Mouse (Mus musculus): ENCODE results near the gene Flad1. TPM values are rescaled to one million over a fixed set of nuclear protein-coding genes. Genes with fewer than 3 reads are reported as not detected.

Gene Flad1
- polyA plus RNA-seq, 1 experiment from 2014 or later: 27.1 TPM

GRCm38 (mm10) chr3:89365486-89366414 lies 45.9 kb downstream of the Flad1 start:
- Histone ChIP-seq H3K4me1 (0 out of 2 replicates have a peak, but pooled peaks cover 12% of the 10 kb centered on the region), H3K4me2 (replicated peaks) (no peak overlapping the region), H3K27ac (no peak overlapping the region), H3K36me3 (no peaks in the 10 kb centered on the region), H3K9me3 (no peaks in the 10 kb centered on the region), H3K27me3 (no peaks in the 10 kb centered on the region), H3K4me3 (no peak overlapping the region), H3K9ac (0 out of 2 replicates have a peak overlapping the region, but pooled peaks have one; percentile 25)
- 65% methylated on average over 20 of the region's 20 CpGs for WGBS
- no peak for ATAC-seq (ENCODE audit: low FRiP score, low read depth)

DNA sequence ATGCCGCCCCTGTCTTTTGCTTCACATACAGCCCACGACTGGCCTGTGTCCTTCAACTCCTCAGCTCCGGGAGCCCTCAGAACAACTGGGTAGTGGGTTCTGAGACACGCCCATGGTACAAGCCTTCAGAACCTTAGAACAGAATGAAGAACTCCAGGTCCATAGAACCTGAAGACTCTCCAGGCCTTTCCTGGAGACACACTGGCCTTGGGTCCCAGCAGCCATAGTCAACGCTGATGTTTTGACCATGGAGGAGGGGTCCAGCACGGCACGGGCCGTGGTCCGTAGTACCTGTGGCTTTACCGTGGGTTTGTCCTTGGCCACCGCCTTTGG lies 46.6 kb downstream of the Flad1 start, which contains the start of gene Dcst1:
Gene Dcst1 (minus strand): TSS at position 101 of the 333 bp plus-strand sequence.
- Histone ChIP-seq H3K4me2 (replicated peaks) (no peak within 1 kb of the TSS), H3K27ac (no peak within 1 kb of the TSS), H3K9ac (0 out of 2 replicates have a peak within 1 kb of the TSS, but pooled peaks have one; percentile 25), H3K36me3 (no peaks in the 10 kb centered on the region), H3K9me3 (no peaks in the 10 kb centered on the region), H3K4me3 (no peak within 1 kb of the TSS), H3K27me3 (no peaks in the 10 kb centered on the region), H3K4me1 (0 out of 2 replicates have a peak, but pooled peaks cover 12% of the 10 kb centered on the region)
- no peak for ATAC-seq (ENCODE audit: low FRiP score, low read depth)
- 90% methylated on average over 11 of the region's 11 CpGs for WGBS

DNA sequence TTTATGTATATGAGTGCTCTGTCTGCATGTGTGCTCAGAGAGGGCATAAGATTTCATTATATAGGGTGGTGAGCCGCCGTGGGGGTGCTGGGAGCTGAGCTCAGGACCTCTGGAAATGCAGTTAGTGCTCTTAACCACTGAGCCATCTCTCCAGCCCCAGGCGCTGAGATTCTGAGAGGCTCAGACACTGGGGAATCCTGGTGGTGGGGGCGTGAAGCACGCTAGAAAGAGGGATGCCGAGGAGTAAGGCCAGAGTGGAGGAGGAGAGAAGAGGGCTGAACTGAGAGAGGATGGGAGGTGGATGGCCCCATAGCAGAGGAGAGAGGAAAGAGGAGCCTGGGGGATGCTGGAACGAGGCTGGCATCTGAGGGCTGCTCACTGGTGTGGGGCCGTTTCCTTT lies 47.0 kb downstream of the Flad1 start:
- WGBS: 71% methylated on average over 8 of the region's 8 CpGs
- H3K27ac ChIP-seq: no peak overlapping the region
- no peaks in the 10 kb centered on the region for H3K9me3 ChIP-seq
- no peaks in the 10 kb centered on the region for H3K27me3 ChIP-seq
- no peak overlapping the region for H3K4me2 ChIP-seq (replicated peaks)
- no peak overlapping the region for H3K4me3 ChIP-seq
- no peaks in the 10 kb centered on the region for H3K36me3 ChIP-seq
- no peak overlapping the region for H3K9ac ChIP-seq
- no peak for ATAC-seq (ENCODE audit: low FRiP score, low read depth)
- H3K4me1 ChIP-seq: 0 out of 2 replicates have a peak, but pooled peaks cover 12% of the 10 kb centered on the region

DNA sequence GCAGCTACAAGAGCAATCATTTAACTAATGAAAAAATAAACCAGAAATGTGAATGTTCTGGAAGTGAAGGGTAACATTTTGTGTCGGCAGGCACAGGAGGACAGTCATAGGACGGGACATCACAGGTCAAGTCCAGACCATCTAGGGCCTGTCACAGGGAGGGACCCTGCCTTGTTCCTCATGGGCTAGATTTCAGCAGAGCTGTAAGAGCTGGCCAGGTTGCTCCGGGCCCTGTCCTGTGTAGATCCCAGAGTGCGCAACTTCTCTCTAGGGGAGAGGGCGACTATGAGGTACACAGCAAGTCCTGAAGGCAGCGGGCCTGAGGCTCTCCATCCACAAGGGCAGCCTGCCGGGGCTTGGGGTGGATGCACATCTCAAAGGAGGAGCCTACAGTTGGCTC lies 50.0 kb downstream of the Flad1 start, which contains the start of gene Dcst2:
Gene Dcst2 (plus strand): TSS at position 301 of the 400 bp plus-strand sequence.
- Histone ChIP-seq H3K36me3 (no peaks in the 10 kb centered on the region), H3K9me3 (no peaks in the 10 kb centered on the region), H3K27ac (no peak within 1 kb of the TSS), H3K4me3 (no peak within 1 kb of the TSS), H3K27me3 (no peaks in the 10 kb centered on the region), H3K4me2 (replicated peaks) (no peak within 1 kb of the TSS), H3K9ac (no peak within 1 kb of the TSS), H3K4me1 (0 out of 2 replicates have a peak, but pooled peaks cover 12% of the 10 kb centered on the region)
- 87% methylated on average over 7 of the region's 7 CpGs for WGBS
- no peak for ATAC-seq (ENCODE audit: low FRiP score, low read depth)

GRCm38 (mm10) chr3:89360237-89360636 lies 51.4 kb downstream of the Flad1 start:
- no peak for ATAC-seq (ENCODE audit: low FRiP score, low read depth)
- 78% methylated on average over 3 of the region's 3 CpGs for WGBS
- no peaks in the 10 kb centered on the region for H3K9me3 ChIP-seq

GRCm38 (mm10) chr3:89359630-89360029 lies 52.0 kb downstream of the Flad1 start:
- H3K9ac ChIP-seq: no peak overlapping the region
- no peak overlapping the region for H3K4me3 ChIP-seq
- H3K4me2 ChIP-seq (replicated peaks): no peak overlapping the region
- 76% methylated on average over 6 of the region's 6 CpGs for WGBS
- H3K27me3 ChIP-seq: no peaks in the 10 kb centered on the region
- ATAC-seq (ENCODE audit: low FRiP score, low read depth): no peak
- H3K36me3 ChIP-seq: no peaks in the 10 kb centered on the region
- no peak overlapping the region for H3K27ac ChIP-seq
- H3K4me1 ChIP-seq: 0 out of 2 replicates have a peak, but pooled peaks cover 4% of the 10 kb centered on the region
- H3K9me3 ChIP-seq: no peaks in the 10 kb centered on the region

More at GRCm38 (mm10) chr3:89360237-89360636, 51.4 kb downstream of the Flad1 start:
- Histone ChIP-seq H3K27ac (no peak overlapping the region), H3K9ac (no peak overlapping the region), H3K4me3 (no peak overlapping the region), H3K27me3 (no peaks in the 10 kb centered on the region), H3K4me2 (replicated peaks) (no peak overlapping the region), H3K4me1 (0 out of 2 replicates have a peak, but pooled peaks cover 4% of the 10 kb centered on the region), H3K36me3 (no peaks in the 10 kb centered on the region)

- ATAC-seq (ENCODE audit: low FRiP score, low read depth): no peak
- H3K36me3 ChIP-seq: no peaks in the 10 kb centered on the region
- H3K4me3 ChIP-seq: no peak overlapping the region
- no peak overlapping the region for H3K9ac ChIP-seq
- no peaks in the 10 kb centered on the region for H3K4me1 ChIP-seq
- H3K9me3 ChIP-seq: no peaks in the 10 kb centered on the region
- no peaks in the 10 kb centered on the region for H3K27me3 ChIP-seq
- H3K4me2 ChIP-seq (replicated peaks): no peak overlapping the region
- 62% methylated on average over 9 of the region's 9 CpGs for WGBS
- no peak overlapping the region for H3K27ac ChIP-seq
Observed at GRCm38 (mm10) chr3:89356029-89356428, 55.6 kb downstream of the Flad1 start.

DNA sequence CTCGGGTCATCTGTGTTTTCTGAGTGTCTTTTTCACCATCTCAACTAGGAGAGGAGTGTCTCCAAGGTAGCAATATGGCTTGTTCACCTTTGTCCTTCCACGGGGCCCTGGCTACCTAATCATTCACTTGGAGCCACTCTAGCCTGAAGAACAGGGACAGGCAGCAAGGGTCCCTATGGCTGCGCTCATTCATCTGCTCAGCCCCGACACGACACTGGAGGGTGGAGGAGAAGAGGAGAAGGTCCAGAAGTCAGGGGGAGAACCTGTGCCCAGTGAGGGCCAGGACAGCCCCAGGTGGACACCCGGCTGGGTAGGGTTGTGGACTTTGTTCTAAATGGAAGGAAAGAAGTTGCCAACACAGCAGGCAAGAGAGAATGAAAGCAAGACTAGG lies 56.2 kb downstream of the Flad1 start:
- no peaks in the 10 kb centered on the region for H3K36me3 ChIP-seq
- 79% methylated on average over 6 of the region's 6 CpGs for WGBS
- no peak overlapping the region for H3K27ac ChIP-seq
- no peaks in the 10 kb centered on the region for H3K9me3 ChIP-seq
- H3K9ac ChIP-seq: 0 out of 2 replicates have a peak overlapping the region, but pooled peaks have one; percentile 14
- ATAC-seq (ENCODE audit: low FRiP score, low read depth): no peak; the same call in 1 of the 2 replicates
- peaks cover 3% of the 10 kb centered on the region for H3K4me1 ChIP-seq
- no peak overlapping the region for H3K4me2 ChIP-seq (replicated peaks)
- no peaks in the 10 kb centered on the region for H3K27me3 ChIP-seq
- H3K4me3 ChIP-seq: no peak overlapping the region

- no peak for ATAC-seq (ENCODE audit: low FRiP score, low read depth)
- H3K27me3 ChIP-seq: no peaks in the 10 kb centered on the region
- no peak overlapping the region for H3K4me2 ChIP-seq (replicated peaks)
- peaks cover 7% of the 10 kb centered on the region for H3K4me1 ChIP-seq
- H3K36me3 ChIP-seq: no peaks in the 10 kb centered on the region
- H3K27ac ChIP-seq: no peak overlapping the region
- no peaks in the 10 kb centered on the region for H3K9me3 ChIP-seq
- no peak overlapping the region for H3K4me3 ChIP-seq
- H3K9ac ChIP-seq: 0 out of 2 replicates have a peak overlapping the region, but pooled peaks have one; percentile 14
- 15% methylated on average over 5 of the region's 5 CpGs for WGBS
Observed at GRCm38 (mm10) chr3:89354816-89355511, 56.7 kb downstream of the Flad1 start.

GRCm38 (mm10) chr3:89351271-89351670 lies 60.4 kb downstream of the Flad1 start:
- H3K27me3 ChIP-seq: peaks cover 15% of the 10 kb centered on the region
- WGBS: 48% methylated on average over 5 of the region's 5 CpGs
- ATAC-seq (ENCODE audit: low FRiP score, low read depth): no peak

More at GRCm38 (mm10) chr3:89351271-89351670, 60.4 kb downstream of the Flad1 start:
- Histone ChIP-seq H3K36me3 (peaks cover 12% of the 10 kb centered on the region; the same call in 1 of the 2 replicates), H3K4me3 (no peak overlapping the region), H3K4me1 (peaks cover 17% of the 10 kb centered on the region), H3K9me3 (no peaks in the 10 kb centered on the region), H3K9ac (no peak overlapping the region), H3K27ac (no peak overlapping the region), H3K4me2 (replicated peaks) (no peak overlapping the region)

All from limb, embryonic 13.5 days (tissue).